ENCODE assay signal across 8 mouse cellular contexts in the genomic region with DNA sequence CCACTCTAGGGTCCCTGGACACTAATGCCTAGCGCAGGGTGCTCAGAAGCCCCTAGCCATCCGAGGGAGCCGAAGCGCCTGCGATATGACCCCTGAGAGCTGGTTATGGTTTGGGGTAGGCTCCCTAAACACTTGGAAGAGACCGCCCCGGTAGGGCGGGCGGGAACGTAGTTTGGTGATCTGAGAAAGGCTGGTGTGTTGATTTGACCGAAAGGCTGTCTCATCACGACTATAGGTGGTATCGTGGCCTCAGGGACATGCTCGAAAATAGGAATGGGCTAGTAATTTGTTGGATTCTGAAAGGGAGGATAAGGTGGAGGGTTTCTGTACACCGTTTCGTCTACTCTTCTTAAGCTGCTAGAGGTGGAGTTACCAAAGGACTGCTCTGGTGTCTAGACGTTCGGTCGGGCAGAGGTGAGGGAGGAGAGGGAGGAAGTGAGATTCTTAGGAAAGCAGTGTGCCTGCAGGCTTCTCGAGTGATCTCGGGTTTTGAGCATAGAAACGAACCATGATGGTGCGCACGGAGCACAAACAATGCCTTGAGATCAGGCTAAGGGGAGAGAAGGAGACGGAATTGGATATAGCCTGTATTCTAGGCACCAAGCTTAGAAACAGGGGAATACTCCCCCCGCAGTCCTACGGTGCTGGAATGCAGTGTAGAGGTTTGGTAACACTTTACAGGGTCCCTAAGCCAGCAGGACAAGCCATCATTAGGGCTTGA. TPM values are rescaled to one million over a fixed set of nuclear protein-coding genes. Genes with fewer than 3 reads are reported as not detected.
DNase-seq lines count a peak whose midpoint lies in the region; ATAC-seq and TF ChIP-seq lines count a peak whose summit lies in the region.

No protein-coding gene starts in this region.

- peak overlapping the region; percentile 73 for H3K4me3 ChIP-seq in heart, embryonic 10.5 days
- peak overlapping the region; percentile 58 for H3K4me3 ChIP-seq in kidney, postnatal 0 days (replicated peaks; ENCODE audit: low read depth, low read length)
- H3K4me3 ChIP-seq in macrophage (ENCODE audit: inconsistent target), result peak overlapping the region; percentile 46

- peaks cover 25% of the 10 kb centered on the region for H3K36me3 ChIP-seq in heart, embryonic 10.5 days
- H3K36me3 ChIP-seq in kidney, postnatal 0 days (ENCODE audit: insufficient read depth, low read length), result peaks cover 13% of the 10 kb centered on the region
- peaks cover 5% of the 10 kb centered on the region; the same call in 1 of the 2 replicates for H3K36me3 ChIP-seq in macrophage (ENCODE audit: inconsistent target)

- no peak for ATAC-seq in kidney, postnatal 0 days (replicated peaks; ENCODE audit: low FRiP score, low read depth)

- peak overlapping the region; percentile 59 for H3K4me2 ChIP-seq in kidney, postnatal 0 days (ENCODE audit: low read length)

- no peaks in the 10 kb centered on the region for H3K27me3 ChIP-seq in heart, embryonic 10.5 days (ENCODE audit: insufficient read depth, poor library complexity, severe bottlenecking)
- no peaks in the 10 kb centered on the region for H3K27me3 ChIP-seq in kidney, postnatal 0 days (ENCODE audit: insufficient read depth, low read length)

- peak; percentile 97 for DNase-seq in heart, adult 11 months
- DNase-seq in heart, adult 9 months (ENCODE audit: low spot score in 2 of 2), result no peak
- peak; percentile 74 for DNase-seq in T-cell, adult 2 months (ENCODE audit: low spot score)
- no peak for DNase-seq in heart, embryonic 10.5 days (ENCODE audit: low spot score)
- DNase-seq in kidney, postnatal 0 days (ENCODE audit: low spot score), result peak; percentile 67
- DNase-seq in thymus, postnatal 14 days, result peak; percentile 49
- DNase-seq in embryo, embryonic 11 days, result no peak

- peak overlapping the region; percentile 90 for H3K27ac ChIP-seq in heart, embryonic 10.5 days
- H3K27ac ChIP-seq in kidney, postnatal 0 days, result peak overlapping the region; percentile 98
- H3K27ac ChIP-seq in macrophage, result peak overlapping the region; percentile 68

- no peak for TF ChIP-seq CTCF in kidney, postnatal 0 days (IDR thresholded peaks at IDR 0.05; ENCODE audit: low read depth)

- no peaks in the 10 kb centered on the region for H3K9me3 ChIP-seq in heart, embryonic 10.5 days
- H3K9me3 ChIP-seq in kidney, postnatal 0 days (replicated peaks; ENCODE audit: low read length), result no peaks in the 10 kb centered on the region

- WGBS in heart, embryonic 10.5 days, result 2% methylated on average over 27 of the region's 27 CpGs
- WGBS in kidney, postnatal 0 days, result 1% methylated on average over 27 of the region's 27 CpGs
- 2% methylated on average over 27 of the region's 27 CpGs for WGBS in macrophage (ENCODE audit: missing documents)

- peak overlapping the region; percentile 84 for H3K9ac ChIP-seq in kidney, postnatal 0 days (ENCODE audit: low read depth, low read length)

- peaks cover 62% of the 10 kb centered on the region for H3K4me1 ChIP-seq in heart, embryonic 10.5 days
- H3K4me1 ChIP-seq in kidney, postnatal 0 days (replicated peaks; ENCODE audit: insufficient read depth, low read length), result peaks cover 19% of the 10 kb centered on the region; the same call in 1 of the 2 replicates

- peaks cover 16% of the 10 kb centered on the region for H3K79me2 ChIP-seq in macrophage (ENCODE audit: inconsistent target)

RNA-seq across cellular contexts. Expression of a gene that starts 0.7 kb away (rescaled TPM):
- polyA plus RNA-seq in heart, embryonic 10.5 days (2016; fragmentation: Nextera tagmentation; extraction: Ambion mirVana), result 8.0 and 8.8 TPM in 2 replicates
- 7.4 and 9.9 TPM in 2 replicates for polyA plus RNA-seq in kidney, postnatal 0 days (2015; fragmentation: Nextera tagmentation; extraction: Ambion mirVana)
- 100 to 1,000 TPM in 3 of 26 experiments, 10 to 100 TPM in 20, 1 to 10 TPM in 3; 2.1 to 182 (median 41.9) TPM for total RNA-seq in macrophage (2018; cell fraction: chromatin; rRNA removed)
- total RNA-seq in macrophage (2018; cell fraction: cytosol; rRNA removed), result 10 to 100 TPM in 18 of 26 experiments, 1 to 10 TPM in 8; 1.2 to 30.8 (median 12.4) TPM
- 100 to 1,000 TPM in 2 of 26 experiments, 10 to 100 TPM in 19, 1 to 10 TPM in 5; 3.2 to 114 (median 23.5) TPM for total RNA-seq in macrophage (2018; cell fraction: nucleus; rRNA removed)
- 8.8 to 17.5 TPM (median 11.6 TPM) in 3 replicates for polyA plus RNA-seq in macrophage (2018)

RNA-seq across cellular contexts. Expression of a gene that starts 7.4 kb away (rescaled TPM):
- 85.8 and 93.0 TPM in 2 replicates for polyA plus RNA-seq in heart, embryonic 10.5 days (2016; fragmentation: Nextera tagmentation; extraction: Ambion mirVana)
- polyA plus RNA-seq in kidney, postnatal 0 days (2015; fragmentation: Nextera tagmentation; extraction: Ambion mirVana), result 66.7 and 67.7 TPM in 2 replicates
- total RNA-seq in macrophage (2018; cell fraction: chromatin; rRNA removed), result 100 to 1,000 TPM in 20 of 26 experiments, 10 to 100 TPM in 6; 79.4 to 259 (median 167) TPM
- total RNA-seq in macrophage (2018; cell fraction: cytosol; rRNA removed), result 10 to 100 TPM; 20.1 to 40.4 (median 26.4) TPM
- 100 to 1,000 TPM in 24 of 26 experiments, 10 to 100 TPM in 2; 83.9 to 283 (median 140) TPM for total RNA-seq in macrophage (2018; cell fraction: nucleus; rRNA removed)
- 23.6 to 47.7 TPM (median 36.7 TPM) in 3 replicates for polyA plus RNA-seq in macrophage (2018)

RNA-seq across cellular contexts. Expression of a gene that starts 24.5 kb away (rescaled TPM):
- 0.60 and 0.63 TPM in 2 replicates for polyA plus RNA-seq in heart, embryonic 10.5 days (2016; fragmentation: Nextera tagmentation; extraction: Ambion mirVana)
- 0.42 and 0.50 TPM in 2 replicates for polyA plus RNA-seq in kidney, postnatal 0 days (2015; fragmentation: Nextera tagmentation; extraction: Ambion mirVana)
- under 1 TPM in 4 of 26 experiments, not detected in 22; 0.49 to 0.63 (median 0.55) TPM for total RNA-seq in macrophage (2018; cell fraction: chromatin; rRNA removed)
- under 1 TPM in 8 of 26 experiments, not detected in 18; 0.07 to 0.14 (median 0.09) TPM for total RNA-seq in macrophage (2018; cell fraction: cytosol; rRNA removed)
- 1 to 10 TPM in 2 of 26 experiments, under 1 TPM in 3, not detected in 21; 0.26 to 1.1 (median 0.44) TPM for total RNA-seq in macrophage (2018; cell fraction: nucleus; rRNA removed)
- not detected in 3 replicates for polyA plus RNA-seq in macrophage (2018)

RNA-seq across cellular contexts. Expression of a gene that starts 25.1 kb away (rescaled TPM):
- polyA plus RNA-seq in heart, embryonic 10.5 days (2016; fragmentation: Nextera tagmentation; extraction: Ambion mirVana), result 29.1 and 30.4 TPM in 2 replicates
- polyA plus RNA-seq in kidney, postnatal 0 days (2015; fragmentation: Nextera tagmentation; extraction: Ambion mirVana), result 60.8 and 61.3 TPM in 2 replicates
- 1 to 10 TPM in 7 of 26 experiments, under 1 TPM in 1, not detected in 18; 0.79 to 3.1 (median 1.5) TPM for total RNA-seq in macrophage (2018; cell fraction: chromatin; rRNA removed)
- 1 to 10 TPM; 1.9 to 5.8 (median 3.9) TPM for total RNA-seq in macrophage (2018; cell fraction: cytosol; rRNA removed)
- 1 to 10 TPM in 18 of 26 experiments, under 1 TPM in 1, not detected in 7; 0.86 to 6.4 (median 2.7) TPM for total RNA-seq in macrophage (2018; cell fraction: nucleus; rRNA removed)
- 4.1 to 7.3 TPM (median 4.2 TPM) in 3 replicates for polyA plus RNA-seq in macrophage (2018)

RNA-seq across cellular contexts. Expression of a gene that starts 26.7 kb away (rescaled TPM):
- 0.16 and 0.17 TPM in 2 replicates for polyA plus RNA-seq in heart, embryonic 10.5 days (2016; fragmentation: Nextera tagmentation; extraction: Ambion mirVana)
- polyA plus RNA-seq in kidney, postnatal 0 days (2015; fragmentation: Nextera tagmentation; extraction: Ambion mirVana), result 0.25 and 0.31 TPM in 2 replicates
- total RNA-seq in macrophage (2018; cell fraction: chromatin; rRNA removed), result 1 to 10 TPM in 1 of 26 experiments, under 1 TPM in 8, not detected in 17; 0.49 to 1.0 (median 0.62) TPM
- total RNA-seq in macrophage (2018; cell fraction: cytosol; rRNA removed), result under 1 TPM in 22 of 26 experiments, not detected in 4; 0.07 to 0.35 (median 0.14) TPM
- 1 to 10 TPM in 2 of 26 experiments, under 1 TPM in 3, not detected in 21; 0.34 to 1.6 (median 0.50) TPM for total RNA-seq in macrophage (2018; cell fraction: nucleus; rRNA removed)
- polyA plus RNA-seq in macrophage (2018), result 0.14 to 0.29 TPM in 2 of 3 replicates, not detected in the other

Comparison
In these comparisons a context has a peak if more than half of its experiments do, and no peak if none do; other contexts are left out.
1. DNase-seq: peak in heart, adult 11 months (single experiment), T-cell, adult 2 months (single experiment), kidney, postnatal 0 days (single experiment) and thymus, postnatal 14 days (single experiment); none in heart, adult 9 months (0 of 2), heart, embryonic 10.5 days (single experiment) and embryo, embryonic 11 days (single experiment).
2. Peak in every context shown above with its lines, with median percentiles within 50 percentile points of each other: H3K27ac ChIP-seq and H3K4me3 ChIP-seq.